Mouse (Mus musculus) MEL (cell line): ENCODE results near the gene Tesc.

ENCODE experiments used
- CHD2 ChIP-seq: IDR thresholded peaks from 2 replicates; pipeline ENCODE4 v1.6.1; 2011; ENCODE audit warnings: low read length, improper control_type of control experiment
- CTCF ChIP-seq, 3 experiments: IDR thresholded peaks in 2 of 3; conservative IDR thresholded peaks in 1 of 3; 2 replicates each; pipeline ENCODE4 v1.5.1; 2011 to 2012; ENCODE audit warnings: low read length in 3 of 3, low read depth in 2 of 3, mild to moderate bottlenecking in 2 of 3, improper control_type of control experiment in 1 of 3, inconsistent platforms in 1 of 3, mixed read lengths in 1 of 3, moderate library complexity in 1 of 3; ENCODE audit not compliant: control insufficient read depth in 1 of 3, insufficient read depth in 1 of 3, poor library complexity in 1 of 3, severe bottlenecking in 1 of 3
- E2F4 ChIP-seq: IDR thresholded peaks from 2 replicates; pipeline ENCODE4 v1.6.1; 2011; ENCODE audit warnings: low read depth, low read length, improper control_type of control experiment, borderline replicate concordance
- GABPA ChIP-seq: IDR thresholded peaks from 2 replicates; pipeline ENCODE4 v1.6.1; 2012; ENCODE audit warnings: low read depth, mild to moderate bottlenecking, inconsistent platforms, low read length, improper control_type of control experiment, moderate library complexity
- GATA1 ChIP-seq: IDR thresholded peaks from 2 replicates; pipeline ENCODE4 v1.6.1; 2011; ENCODE audit warnings: low read depth, low read length, improper control_type of control experiment
- JUND ChIP-seq: IDR thresholded peaks from 2 replicates; pipeline ENCODE4 v1.6.1; 2011; ENCODE audit warnings: low read depth, mild to moderate bottlenecking, improper control_type of control experiment, low read length
- POLR2A ChIP-seq, 2 experiments: IDR thresholded peaks; 2 replicates each; pipeline ENCODE4 v1.6.1; 2011 to 2012; ENCODE audit warnings: low read length in 2 of 2, mild to moderate bottlenecking in 2 of 2, control low read depth in 1 of 2, improper control_type of control experiment in 1 of 2, low read depth in 1 of 2, moderate library complexity in 1 of 2; ENCODE audit not compliant: control insufficient read depth in 1 of 2, insufficient read depth in 1 of 2, poor library complexity in 1 of 2
- POLR2AphosphoS2 ChIP-seq: IDR thresholded peaks from 2 replicates; pipeline ENCODE4 v1.6.1; 2011; ENCODE audit warnings: low read length, improper control_type of control experiment
- RCOR1 ChIP-seq: IDR thresholded peaks from 2 replicates; pipeline ENCODE4 v1.6.1; 2012; ENCODE audit warnings: low read depth, mild to moderate bottlenecking, inconsistent platforms, low read length, improper control_type of control experiment
- TCF12 ChIP-seq: IDR thresholded peaks from 2 replicates; pipeline ENCODE4 v1.6.1; 2014; ENCODE audit warnings: low read depth, mild to moderate bottlenecking, inconsistent platforms, low read length, improper control_type of control experiment, moderate library complexity
- ZC3H11A ChIP-seq: IDR thresholded peaks from 2 replicates; pipeline ENCODE4 v1.6.1; 2012; ENCODE audit warnings: low read depth, mild to moderate bottlenecking, inconsistent platforms, low read length, improper control_type of control experiment
- ZNF384 ChIP-seq: IDR thresholded peaks from 2 replicates; pipeline ENCODE4 v1.6.1; 2012; ENCODE audit warnings: low read depth, mild to moderate bottlenecking, inconsistent platforms, low read length, improper control_type of control experiment

DNA sequence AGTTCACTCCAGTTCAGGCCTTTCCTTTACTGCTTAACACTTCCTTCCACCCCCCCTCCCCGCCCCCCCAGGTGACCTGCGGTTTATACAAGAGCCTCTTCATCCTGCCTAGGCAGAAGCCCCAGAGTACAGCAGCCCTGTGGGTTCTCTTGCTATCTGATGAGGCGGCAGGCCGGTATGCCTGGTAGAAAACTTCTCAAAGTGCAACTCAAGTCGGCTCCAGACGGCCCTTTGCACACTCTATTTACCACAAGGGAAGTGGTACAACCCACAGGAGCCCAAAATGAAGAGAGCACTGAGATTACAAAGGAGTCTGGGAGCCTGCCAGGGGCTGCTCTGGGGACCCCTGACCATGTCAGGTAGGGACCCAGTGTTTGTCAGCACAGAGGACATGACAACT is 54.5 kb downstream of the Tesc start:
- no peak for TF ChIP-seq ZNF384
- no peak for TF ChIP-seq TCF12
- TF ChIP-seq CTCF (IDR thresholded peaks at IDR 0.05 in 2 of 3, conservative IDR thresholded peaks at IDR 0.05 in 1 of 3; ENCODE audit: control insufficient read depth in 1 of 3, insufficient read depth in 1 of 3, low read depth in 2 of 3, low read length in 3 of 3, poor library complexity in 1 of 3, severe bottlenecking in 1 of 3): no peak
- no peak for TF ChIP-seq RCOR1
- TF ChIP-seq CHD2: no peak
- TF ChIP-seq POLR2A (IDR thresholded peaks at IDR 0.05; ENCODE audit: control insufficient read depth in 1 of 2, insufficient read depth in 1 of 2, low read depth in 1 of 2, low read length in 2 of 2, poor library complexity in 1 of 2): no peak
- TF ChIP-seq ZC3H11A: no peak
- no peak for TF ChIP-seq JUND
- no peak for TF ChIP-seq POLR2AphosphoS2
- no peak for TF ChIP-seq GABPA
- TF ChIP-seq GATA1: no peak
- TF ChIP-seq E2F4: no peak
